Mouse (Mus musculus) spleen, adult 2 months (tissue): Measurements from ENCODE around the gene Slc25a14. TPM values are rescaled to one million over a fixed set of nuclear protein-coding genes. Genes with fewer than 3 reads are reported as not detected.

Experiments
- DNase-seq, 2 experiments: peaks; one replicate each; pipeline versions ENCODE4 v3.0.0 to v3.0.0-alpha.2; 2012 to 2021; ENCODE audit warnings: low spot score in 2 of 2, low read depth in 1 of 2
- H3K27ac ChIP-seq: fragments of 200-500 bp; 2 replicates; pipeline ENCODE4 v1.5.1; 2012; ENCODE audit warnings: low read length, inconsistent platforms; ENCODE audit not compliant: insufficient read depth
- H3K27me3 ChIP-seq: fragments of 200-500 bp; 2 replicates; pipeline ENCODE4 v1.6.1; 2012; ENCODE audit warnings: mild to moderate bottlenecking, moderate library complexity, low read length, inconsistent platforms; ENCODE audit not compliant: control insufficient read depth, insufficient read depth
- H3K36me3 ChIP-seq: fragments of 200-500 bp; 2 replicates; pipeline ENCODE4 v1.6.1; 2012; ENCODE audit warnings: mild to moderate bottlenecking, low read length, inconsistent platforms; ENCODE audit not compliant: control insufficient read depth, insufficient read depth
- H3K4me1 ChIP-seq: fragments of 200-500 bp; 2 replicates; pipeline ENCODE4 v1.6.1; 2011; ENCODE audit warnings: inconsistent platforms; ENCODE audit not compliant: control insufficient read depth, insufficient read depth, insufficient read length
- H3K4me3 ChIP-seq: fragments of 200-500 bp; 2 replicates; pipeline ENCODE4 v1.5.1; 2011; ENCODE audit warnings: mild to moderate bottlenecking, inconsistent platforms; ENCODE audit not compliant: insufficient read depth, insufficient read length; ENCODE audit errors: extremely low read depth
- CTCF ChIP-seq: fragments of 200-500 bp; IDR thresholded peaks from 2 replicates; pipeline ENCODE4 v1.5.1; 2011; ENCODE audit warnings: mild to moderate bottlenecking, inconsistent platforms; ENCODE audit not compliant: insufficient read depth, insufficient read length, insufficient replicate concordance; ENCODE audit errors: extremely low read depth
- POLR2A ChIP-seq: fragments of 200-500 bp; IDR thresholded peaks from 2 replicates; pipeline ENCODE4 v1.6.1; 2011; ENCODE audit warnings: low read depth, low read length, inconsistent platforms
- WGBS: fragments of 180-500 bp; shearing (Covaris S2); methylation state at CpG from one replicate; pipeline ENCODE4 v1.1.7; 2018; 5-methylcytosine and 5-hydroxymethylcytosine counted together
- polyA plus RNA-seq: library from polyadenylated mRNA; depleted of rRNA; stranded (reverse); fragments of >200 nt; gene quantifications from 2 replicates; pipeline ENCODE4 v1.2.3, GENCODE M21; 2012; rRNA removed

The Slc25a14 gene
- 1.2 and 1.3 TPM in 2 replicates for polyA plus RNA-seq

DNA sequence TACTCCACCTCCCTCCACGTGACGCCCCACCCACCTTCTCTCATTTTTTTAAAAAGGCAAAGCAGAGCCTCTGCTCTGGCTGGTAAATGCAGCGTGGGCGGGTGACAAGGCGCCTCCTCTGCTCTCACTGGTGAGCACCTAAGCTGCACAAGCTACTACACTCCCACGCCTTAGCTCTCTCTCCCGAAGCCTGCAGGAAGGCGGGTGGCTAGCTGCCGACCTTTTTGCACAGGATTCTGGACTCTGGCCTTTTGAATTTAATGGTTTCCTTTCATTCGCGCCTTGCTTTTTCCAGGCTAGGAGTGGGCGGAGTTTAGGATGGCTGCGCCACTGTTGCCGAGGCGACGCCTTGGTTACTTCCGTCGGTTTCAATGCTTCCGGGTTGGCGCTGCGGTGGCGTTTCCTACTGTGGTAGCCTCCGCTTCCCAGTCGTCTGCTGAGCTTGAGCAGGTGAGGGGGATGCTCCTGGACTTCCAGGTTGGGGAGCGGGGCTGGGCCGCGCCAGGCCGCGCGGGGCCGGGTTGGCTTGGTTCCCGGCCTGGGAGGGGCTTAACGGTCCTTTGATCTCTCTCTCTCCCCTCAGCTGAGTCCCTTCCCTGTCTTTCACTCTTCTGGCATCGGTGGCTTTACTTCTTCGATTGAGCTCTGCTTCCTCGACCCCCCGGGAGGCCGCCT, at the start of gene Slc25a14:
TSS of gene Slc25a14 (plus strand) at position 35 of the 675 bp plus-strand sequence.
- Histone ChIP-seq H3K4me3 (peak within 1 kb of the TSS; percentile 96), H3K4me1 (no peaks in the 10 kb centered on the region; the same call in 1 of the 2 replicates), H3K27ac (peak within 1 kb of the TSS; percentile 51), H3K27me3 (no peaks in the 10 kb centered on the region), H3K36me3 (no peaks in the 10 kb centered on the region)
- TF ChIP-seq CTCF (no peak), POLR2A (no peak)
- WGBS = 26% methylated on average over 38 of the region's 38 CpGs
- DNase-seq = peak; percentile 55

DNA sequence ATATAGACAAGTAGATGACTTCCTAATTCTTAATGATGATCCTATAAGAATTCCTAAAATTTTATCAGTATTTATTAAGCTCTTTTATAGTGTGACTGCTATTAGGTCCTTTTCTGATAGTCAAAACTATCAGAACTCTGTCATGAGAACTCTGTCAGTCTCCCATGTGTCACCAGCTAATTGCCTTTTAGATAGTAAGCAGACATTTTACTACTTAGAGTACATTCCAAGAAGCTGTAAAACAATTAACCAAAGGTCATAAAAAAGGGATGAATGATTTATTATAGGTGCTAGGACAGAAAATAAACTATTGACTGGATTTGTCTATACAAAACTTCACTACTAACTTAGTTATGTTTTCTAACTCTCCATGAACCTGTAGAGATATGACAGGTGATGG, 39.9 kb upstream of the Slc25a14 start:
- H3K4me3 ChIP-seq = no peak overlapping the region
- no peak for DNase-seq
- TF ChIP-seq CTCF = no peak
- TF ChIP-seq POLR2A = no peak
- H3K27ac ChIP-seq = no peak overlapping the region
- no peaks in the 10 kb centered on the region for H3K4me1 ChIP-seq
- H3K36me3 ChIP-seq = peaks cover 1% of the 10 kb centered on the region; the same call in 1 of the 2 replicates
- no peaks in the 10 kb centered on the region for H3K27me3 ChIP-seq

GRCm38 (mm10) chrX:48593721-48594098, 29.5 kb upstream of the Slc25a14 start:
- Histone ChIP-seq H3K4me1 (no peaks in the 10 kb centered on the region), H3K27me3 (no peaks in the 10 kb centered on the region), H3K36me3 (peaks cover 2% of the 10 kb centered on the region; the same call in 1 of the 2 replicates), H3K27ac (peak overlapping the region; percentile 61), H3K4me3 (peak overlapping the region; percentile 68)
- no peak for DNase-seq
- TF ChIP-seq POLR2A (no peak), CTCF (no peak)
- 28% methylated on average over 12 of the region's 15 CpGs for WGBS

DNA sequence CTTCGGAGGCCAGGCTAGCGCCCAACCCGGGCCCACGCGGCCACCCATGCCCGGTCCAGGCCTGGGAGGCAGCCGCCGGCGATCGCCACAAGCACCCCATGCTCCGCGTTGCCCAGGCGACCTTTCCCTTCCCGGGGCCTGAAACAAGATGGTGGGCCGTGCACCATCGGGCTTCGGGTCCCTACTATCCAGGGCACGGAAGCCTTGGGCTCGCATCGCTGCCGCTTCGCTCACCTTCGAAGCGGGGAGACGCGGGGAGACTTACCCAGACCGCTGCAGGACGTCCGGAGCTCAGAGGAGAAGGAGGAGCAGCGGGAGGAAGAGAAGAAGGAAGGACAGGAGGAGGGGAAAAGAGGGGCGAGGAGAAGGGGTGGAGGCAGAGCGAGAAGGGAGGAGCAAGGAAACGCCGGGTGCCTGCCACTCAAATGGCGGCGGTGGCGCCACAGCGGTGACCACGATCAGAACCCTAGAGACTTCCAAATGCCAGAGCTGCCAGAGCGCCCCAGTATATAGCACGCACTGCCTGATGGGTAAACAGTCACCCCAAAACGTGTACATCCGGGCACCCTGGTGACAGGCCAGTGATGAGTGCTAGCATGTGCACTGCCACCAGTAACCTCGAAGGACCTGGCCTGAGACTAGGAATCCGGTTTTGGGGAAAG, 29.0 kb upstream of the Slc25a14 start, which contains the start of gene Zfp280c:
TSS of gene Zfp280c (minus strand) at position 406 of the 662 bp plus-strand sequence.
- DNase-seq = peak; percentile 33 to 63
- peak within 1 kb of the TSS; percentile 61 for H3K27ac ChIP-seq
- H3K27me3 ChIP-seq = no peaks in the 10 kb centered on the region
- TF ChIP-seq CTCF (no peak), POLR2A (peak; percentile 35; the same call in 1 of the 2 replicates)
- peak within 1 kb of the TSS; percentile 68 for H3K4me3 ChIP-seq
- no peaks in the 10 kb centered on the region for H3K4me1 ChIP-seq
- 25% methylated on average over 45 of the region's 45 CpGs for WGBS
- peaks cover 2% of the 10 kb centered on the region; the same call in 1 of the 2 replicates for H3K36me3 ChIP-seq

- Histone ChIP-seq H3K36me3 (no peaks in the 10 kb centered on the region), H3K27ac (no peak overlapping the region), H3K4me1 (no peaks in the 10 kb centered on the region), H3K4me3 (no peak overlapping the region), H3K27me3 (no peaks in the 10 kb centered on the region)
- 84% methylated on average over 9 of the region's 9 CpGs for WGBS
- DNase-seq = no peak
- TF ChIP-seq POLR2A = no peak
- TF ChIP-seq CTCF = no peak
These were observed 27.2 kb upstream of the Slc25a14 start for GRCm38 (mm10) chrX:48596053-48596452.

DNA sequence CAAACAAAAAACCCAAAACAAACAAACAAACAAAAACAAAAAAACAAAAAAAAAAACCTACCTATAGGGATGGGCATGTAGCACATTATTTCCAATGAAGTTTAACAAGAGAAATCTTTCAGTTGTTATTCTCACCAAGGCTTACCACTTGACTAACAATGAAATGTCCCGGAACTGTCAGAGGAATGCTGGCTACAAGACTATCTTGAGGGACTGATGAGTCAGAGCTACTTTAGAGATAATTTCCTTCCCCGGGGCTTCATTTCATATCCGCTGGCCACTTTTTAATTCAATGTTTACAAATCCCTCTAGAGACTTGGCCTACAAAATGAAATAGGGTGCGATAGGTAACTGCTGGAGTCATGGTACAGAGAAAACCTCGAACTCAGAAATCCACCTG, 26.3 kb upstream of the Slc25a14 start:
- H3K27ac ChIP-seq = no peak overlapping the region
- 93% methylated on average over 5 of the region's 5 CpGs for WGBS
- H3K4me3 ChIP-seq = no peak overlapping the region
- DNase-seq = no peak
- no peaks in the 10 kb centered on the region for H3K4me1 ChIP-seq
- TF ChIP-seq POLR2A (no peak), CTCF (no peak)
- no peaks in the 10 kb centered on the region for H3K27me3 ChIP-seq
- H3K36me3 ChIP-seq = no peaks in the 10 kb centered on the region
